Mouse (Mus musculus) embryo, embryonic 10 days (tissue): ENCODE results near the gene Ptgs1.

ENCODE experiments used
- DNase-seq: peaks from one replicate; pipeline ENCODE4 v3.0.0-alpha.2; 2015; ENCODE audit warnings: low spot score

Gene Ptgs1

GRCm38 (mm10) chr2:36251156-36251555 is 20.9 kb downstream of the Ptgs1 start:
- no peak for DNase-seq

- no peak for DNase-seq
These were observed 22.3 kb downstream of the Ptgs1 start for GRCm38 (mm10) chr2:36252505-36252904.

GRCm38 (mm10) chr2:36254445-36254844 is 24.2 kb downstream of the Ptgs1 start:
- no peak for DNase-seq

DNA sequence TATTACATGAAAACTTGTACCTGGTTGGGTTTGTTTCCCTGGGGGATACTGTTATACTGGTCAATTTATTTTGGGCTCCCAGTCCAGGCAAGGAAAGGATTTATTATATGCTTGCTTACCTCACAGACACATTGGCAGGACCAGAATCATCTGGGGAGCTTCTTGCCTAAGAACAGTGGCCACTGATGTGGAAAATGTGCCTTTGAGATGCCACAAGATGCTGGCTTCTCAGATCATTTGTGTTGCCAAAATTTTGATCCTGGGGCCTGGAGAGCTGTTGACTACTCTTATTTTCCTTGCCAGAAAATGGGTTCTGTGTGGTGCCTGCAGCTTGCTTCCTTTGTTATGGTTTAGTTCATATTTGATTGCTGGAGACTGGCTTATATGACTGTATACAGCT is 26.7 kb downstream of the Ptgs1 start:
- DNase-seq, result no peak

- no peak for DNase-seq
These were observed 29.2 kb downstream of the Ptgs1 start for GRCm38 (mm10) chr2:36259382-36259781.

- DNase-seq, result no peak
These were observed 29.7 kb downstream of the Ptgs1 start for GRCm38 (mm10) chr2:36259798-36260540.

- DNase-seq, result no peak
These were observed 31.8 kb downstream of the Ptgs1 start for GRCm38 (mm10) chr2:36262025-36262424.

DNA sequence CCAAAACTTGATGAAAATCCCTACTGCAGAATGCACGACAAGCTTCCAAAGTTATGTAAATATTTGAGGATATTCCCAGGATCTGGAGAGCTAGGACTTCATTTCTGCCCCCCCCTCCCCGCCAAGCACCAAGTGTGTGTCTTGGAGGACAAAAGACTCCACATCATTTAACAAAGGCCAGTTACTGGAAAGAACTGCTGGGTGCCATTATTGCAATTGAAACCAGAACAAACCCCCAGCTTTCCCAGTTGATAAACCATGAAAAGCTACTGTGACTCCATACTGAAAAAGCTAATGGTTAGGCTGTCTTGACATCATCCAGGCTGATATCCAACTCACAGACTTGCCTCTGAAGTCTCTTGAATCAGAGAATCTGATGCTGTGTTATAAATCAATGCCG is 39.2 kb downstream of the Ptgs1 start:
- no peak for DNase-seq

DNA sequence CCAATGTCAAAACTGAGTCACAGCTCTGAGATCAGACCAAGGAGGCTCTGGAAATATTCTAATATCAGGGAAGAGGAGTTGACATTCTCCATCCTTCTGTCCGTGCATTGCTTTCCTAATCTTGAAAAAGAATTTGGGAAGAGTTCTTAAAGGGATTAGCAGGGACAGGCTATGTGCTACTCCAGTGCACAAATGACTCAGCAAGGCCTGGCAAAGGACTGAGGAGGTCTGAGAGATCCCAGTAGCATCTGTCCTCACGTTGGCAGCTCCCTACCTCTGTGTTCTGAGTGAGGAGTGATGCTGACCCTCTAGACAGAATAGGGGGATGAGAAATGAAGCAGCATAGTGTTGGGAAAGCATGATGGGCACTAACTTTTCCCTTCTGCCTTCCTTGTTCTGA is 40.0 kb downstream of the Ptgs1 start:
- DNase-seq, result no peak

GRCm38 (mm10) chr2:36271085-36271484 is 40.9 kb downstream of the Ptgs1 start:
- DNase-seq, result no peak

DNA sequence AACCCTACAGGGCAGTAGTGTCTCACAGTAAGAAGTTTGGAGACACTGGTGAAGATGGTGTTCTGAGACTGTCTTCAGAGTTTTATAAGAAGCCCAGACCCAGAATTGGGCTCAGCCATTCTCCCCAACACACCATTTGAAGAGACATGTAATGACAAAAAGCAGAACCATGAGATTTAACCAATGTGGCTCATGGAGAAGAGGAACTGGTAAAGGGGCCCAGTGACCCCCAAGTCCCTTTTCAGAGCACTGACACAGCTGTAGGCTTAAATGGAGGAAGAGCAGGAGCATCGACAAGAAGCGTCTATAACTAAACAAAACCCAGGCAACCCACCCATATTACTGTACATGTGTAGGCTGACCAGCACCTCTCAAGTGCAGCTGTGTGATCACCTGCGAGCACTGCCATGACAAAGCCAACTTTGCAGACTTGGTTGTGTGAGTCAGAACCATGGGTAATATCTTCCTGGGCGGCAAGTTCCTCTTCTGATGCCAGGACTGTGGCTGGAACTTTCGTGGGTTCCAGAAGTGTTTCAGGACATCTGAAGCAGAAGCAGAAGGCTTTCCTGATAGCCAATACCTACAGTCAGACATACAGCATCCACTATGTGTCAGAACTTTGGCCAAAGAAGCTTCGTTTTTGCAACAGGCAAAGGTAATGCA is 42.2 kb downstream of the Ptgs1 start:
- no peak for DNase-seq

DNA sequence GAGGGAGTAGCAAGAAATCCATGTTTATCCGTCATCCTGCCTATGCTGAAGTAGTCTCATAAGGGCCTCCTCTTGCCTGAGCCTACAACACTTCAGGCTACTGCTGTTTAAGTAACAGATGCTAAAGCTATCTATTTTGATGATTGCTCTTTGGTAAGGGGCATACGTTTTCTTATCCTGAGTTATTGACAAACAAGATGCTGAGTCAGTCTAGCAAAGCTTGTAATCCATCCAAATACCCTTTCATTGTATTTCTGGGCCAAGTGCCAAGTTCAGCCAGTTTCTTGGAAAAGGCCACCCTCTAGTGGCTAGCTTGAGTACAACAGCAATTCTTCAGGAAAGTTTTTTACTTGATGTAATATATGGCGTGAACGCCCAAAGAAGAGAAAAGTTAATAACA is 46.2 kb downstream of the Ptgs1 start:
- peak; percentile 74 for DNase-seq

DNA sequence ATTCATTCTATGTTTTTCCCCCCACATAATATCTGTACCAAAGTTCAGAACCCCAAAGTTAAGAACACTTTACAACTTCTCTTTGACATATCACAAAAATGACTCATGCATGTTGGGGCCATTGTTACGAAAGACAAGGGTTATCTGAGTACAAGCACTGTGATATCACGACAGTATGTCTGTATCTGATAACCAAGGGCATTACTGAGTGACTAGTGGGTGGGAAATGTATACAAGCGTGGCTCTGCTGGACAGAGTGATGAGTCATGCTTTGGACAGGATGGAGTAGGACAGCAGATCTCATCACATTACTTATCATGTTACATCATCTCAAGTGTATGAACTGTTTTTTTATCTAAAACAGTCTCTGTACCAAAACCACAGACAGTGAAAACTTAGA is 48.5 kb downstream of the Ptgs1 start:
- DNase-seq, result no peak

- no peak for DNase-seq
These were observed 50.9 kb downstream of the Ptgs1 start for GRCm38 (mm10) chr2:36281138-36281537.

DNA sequence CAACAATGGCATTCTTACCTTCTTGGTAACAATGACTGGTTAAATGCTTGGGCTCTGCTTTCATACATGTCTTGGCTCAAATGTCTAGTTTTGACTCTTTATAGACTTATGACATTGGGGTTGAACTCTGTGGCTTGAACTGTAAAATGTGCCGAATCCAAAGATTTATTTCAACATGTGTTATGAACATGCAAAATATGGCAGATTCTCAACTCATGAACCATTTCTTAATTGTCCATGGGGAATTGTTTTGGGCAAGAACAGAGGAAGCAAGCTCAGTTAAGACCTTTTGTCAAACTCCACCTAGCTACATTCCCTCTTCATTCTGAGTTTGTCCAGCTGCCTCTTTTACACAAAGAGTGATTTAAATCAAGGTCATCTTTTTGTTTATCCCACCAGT is 52.1 kb downstream of the Ptgs1 start:
- DNase-seq, result no peak
